Mouse (Mus musculus): Measurements from ENCODE around the gene Abi3.

- no peak for TF ChIP-seq CTCF (conservative IDR thresholded peaks at IDR 0.05 in 1 of 2, IDR thresholded peaks at IDR 0.05 in 1 of 2; ENCODE audit: low read depth in 2 of 2, low read length in 2 of 2)
- TF ChIP-seq ZKSCAN1 (IDR thresholded peaks at IDR 0.05; ENCODE audit: borderline replicate concordance, low read depth, low read length) = no peak
- TF ChIP-seq USF2 (conservative IDR thresholded peaks at IDR 0.05; ENCODE audit: low read depth, low read length) = no peak
- TF ChIP-seq CHD2 (IDR thresholded peaks at IDR 0.05; ENCODE audit: low read length) = no peak
- TF ChIP-seq SIN3A (IDR thresholded peaks at IDR 0.05; ENCODE audit: low read length) = no peak
- TF ChIP-seq MAFK (IDR thresholded peaks at IDR 0.05; ENCODE audit: insufficient replicate concordance, low read length) = no peak
- TF ChIP-seq POLR2A (IDR thresholded peaks at IDR 0.05; ENCODE audit: low read depth, low read length) = no peak
- TF ChIP-seq USF1 (IDR thresholded peaks at IDR 0.05; ENCODE audit: low read depth, low read length) = no peak
- TF ChIP-seq MAX (IDR thresholded peaks at IDR 0.05; ENCODE audit: low read length) = no peak
- TF ChIP-seq EP300 (IDR thresholded peaks at IDR 0.05; ENCODE audit: low read length) = no peak
- TF ChIP-seq TBP (conservative IDR thresholded peaks at IDR 0.05; ENCODE audit: low read depth, low read length) = no peak
- no peak for TF ChIP-seq UBTF (IDR thresholded peaks at IDR 0.05; ENCODE audit: low read depth, low read length)
- TF ChIP-seq NELFE (IDR thresholded peaks at IDR 0.05; ENCODE audit: low read depth, low read length) = no peak
Measured at GRCm38 (mm10) chr11:95805010-95805409, 37.3 kb downstream of the Abi3 start.

All from CH12.LX (cell line).